Mouse (Mus musculus) C2C12 (cell line): ENCODE measurements at regions not wholly inside any gene's neighbourhood (a gene's known extent, or its start where the extent isn't known, plus 50 kb on each side); places are given as distances from the start of the nearest gene placed in this dataset.
"Not testable (repeated sequence)": the region's sequence is repeated elsewhere in the genome, so short reads cannot be mapped to it uniquely, and the experiment has no call there.

ENCODE experiments used
- CTCF ChIP-seq: IDR thresholded peaks from one replicate; pipeline ENCODE4 v1.5.1; 2011; ENCODE audit not compliant: control insufficient read depth, insufficient read depth, insufficient read length
- FOSL1 ChIP-seq: IDR thresholded peaks from one replicate; pipeline ENCODE4 v1.8.0; 2011; ENCODE audit warnings: mild to moderate bottlenecking, low read length; ENCODE audit not compliant: poor library complexity, insufficient read depth, severe bottlenecking
- MYOD1 ChIP-seq: IDR thresholded peaks from one replicate; pipeline ENCODE4 v1.6.1; 2011; ENCODE audit warnings: low read depth; ENCODE audit not compliant: control insufficient read depth, insufficient read length
- MYOG ChIP-seq: IDR thresholded peaks from one replicate; pipeline ENCODE4 v1.6.1; 2011; ENCODE audit not compliant: control insufficient read depth, insufficient read length; ENCODE audit errors: extremely low read depth
- USF1 ChIP-seq: IDR thresholded peaks from one replicate; pipeline ENCODE4 v1.6.1; 2011; ENCODE audit warnings: low read depth, mild to moderate bottlenecking, control low read depth, moderate library complexity

GRCm38 (mm10) chr10:57053375-57053774, 432.8 kb upstream of the Hsf2 start:
- TF ChIP-seq CTCF, USF1, MYOG, MYOD1, FOSL1: not testable (repeated sequence)
